Mouse (Mus musculus) spleen, adult 2 months (tissue): ENCODE measurements around the gene Idh2. TPM values are rescaled to one million over a fixed set of nuclear protein-coding genes. Genes with fewer than 3 reads are reported as not detected.

Experiments used
- DNase-seq, 2 experiments: peaks; one replicate each; pipeline versions ENCODE4 v3.0.0 to v3.0.0-alpha.2; 2012 to 2021; ENCODE audit warnings: low spot score in 2 of 2, low read depth in 1 of 2
- H3K27ac ChIP-seq: fragments of 200-500 bp; 2 replicates; pipeline ENCODE4 v1.5.1; 2012; ENCODE audit warnings: low read length, inconsistent platforms; ENCODE audit not compliant: insufficient read depth
- H3K27me3 ChIP-seq: fragments of 200-500 bp; 2 replicates; pipeline ENCODE4 v1.6.1; 2012; ENCODE audit warnings: mild to moderate bottlenecking, moderate library complexity, low read length, inconsistent platforms; ENCODE audit not compliant: control insufficient read depth, insufficient read depth
- H3K36me3 ChIP-seq: fragments of 200-500 bp; 2 replicates; pipeline ENCODE4 v1.6.1; 2012; ENCODE audit warnings: mild to moderate bottlenecking, low read length, inconsistent platforms; ENCODE audit not compliant: control insufficient read depth, insufficient read depth
- H3K4me1 ChIP-seq: fragments of 200-500 bp; 2 replicates; pipeline ENCODE4 v1.6.1; 2011; ENCODE audit warnings: inconsistent platforms; ENCODE audit not compliant: control insufficient read depth, insufficient read depth, insufficient read length
- H3K4me3 ChIP-seq: fragments of 200-500 bp; 2 replicates; pipeline ENCODE4 v1.5.1; 2011; ENCODE audit warnings: mild to moderate bottlenecking, inconsistent platforms; ENCODE audit not compliant: insufficient read depth, insufficient read length; ENCODE audit errors: extremely low read depth
- CTCF ChIP-seq: fragments of 200-500 bp; IDR thresholded peaks from 2 replicates; pipeline ENCODE4 v1.5.1; 2011; ENCODE audit warnings: mild to moderate bottlenecking, inconsistent platforms; ENCODE audit not compliant: insufficient read depth, insufficient read length, insufficient replicate concordance; ENCODE audit errors: extremely low read depth
- POLR2A ChIP-seq: fragments of 200-500 bp; IDR thresholded peaks from 2 replicates; pipeline ENCODE4 v1.6.1; 2011; ENCODE audit warnings: low read depth, low read length, inconsistent platforms
- WGBS: fragments of 180-500 bp; shearing (Covaris S2); methylation state at CpG from one replicate; pipeline ENCODE4 v1.1.7; 2018; 5-methylcytosine and 5-hydroxymethylcytosine counted together
- polyA plus RNA-seq: library from polyadenylated mRNA; depleted of rRNA; stranded (reverse); fragments of >200 nt; gene quantifications from 2 replicates; pipeline ENCODE4 v1.2.3, GENCODE M21; 2012

Gene Idh2
- polyA plus RNA-seq, 1 experiment: 52.6 TPM

- Histone ChIP-seq H3K4me1 (peaks cover 39% of the 10 kb centered on the region; the same call in 1 of the 2 replicates), H3K27me3 (no peaks in the 10 kb centered on the region), H3K4me3 (no peak overlapping the region), H3K36me3 (peaks cover 1% of the 10 kb centered on the region; the same call in 1 of the 2 replicates), H3K27ac (no peak overlapping the region)
- 71% methylated on average over 6 of the region's 7 CpGs for WGBS
- no peak for DNase-seq
- TF ChIP-seq CTCF (no peak), POLR2A (no peak)
Measured at GRCm38 (mm10) chr7:80068341-80068740, 46.9 kb downstream of the Idh2 start.

GRCm38 (mm10) chr7:80066675-80067455, 48.3 kb downstream of the Idh2 start:
- Histone ChIP-seq H3K27ac (no peak overlapping the region), H3K27me3 (no peaks in the 10 kb centered on the region), H3K36me3 (peaks cover 1% of the 10 kb centered on the region; the same call in 1 of the 2 replicates), H3K4me3 (no peak overlapping the region), H3K4me1 (peaks cover 43% of the 10 kb centered on the region; the same call in 1 of the 2 replicates)
- DNase-seq: no peak
- 78% methylated on average over 13 of the region's 13 CpGs for WGBS
- TF ChIP-seq POLR2A (no peak), CTCF (no peak)

GRCm38 (mm10) chr7:80065250-80065649, 49.9 kb downstream of the Idh2 start:
- Histone ChIP-seq H3K4me3 (no peak overlapping the region), H3K36me3 (no peaks in the 10 kb centered on the region), H3K27me3 (no peaks in the 10 kb centered on the region), H3K27ac (no peak overlapping the region), H3K4me1 (peaks cover 39% of the 10 kb centered on the region; the same call in 1 of the 2 replicates)
- DNase-seq: no peak
- TF ChIP-seq CTCF (no peak), POLR2A (no peak)
- WGBS: 83% methylated on average over 3 of the region's 3 CpGs

- WGBS: 35% methylated on average over 15 of the region's 15 CpGs
Measured at GRCm38 (mm10) chr7:80063902-80064736, 51.1 kb downstream of the Idh2 start.

GRCm38 (mm10) chr7:80063244-80063643, 51.9 kb downstream of the Idh2 start:
- 50% methylated on average over 5 of the region's 5 CpGs for WGBS
- Histone ChIP-seq H3K4me3 (no peak overlapping the region), H3K4me1 (peaks cover 31% of the 10 kb centered on the region; the same call in 1 of the 2 replicates), H3K36me3 (no peaks in the 10 kb centered on the region), H3K27me3 (no peaks in the 10 kb centered on the region), H3K27ac (peak overlapping the region; percentile 19)
- DNase-seq: no peak
- no peak for TF ChIP-seq CTCF
- no peak for TF ChIP-seq POLR2A

More at GRCm38 (mm10) chr7:80063902-80064736, 51.1 kb downstream of the Idh2 start:
- TF ChIP-seq POLR2A (no peak), CTCF (no peak)
- H3K36me3 ChIP-seq: no peaks in the 10 kb centered on the region
- H3K27me3 ChIP-seq: no peaks in the 10 kb centered on the region
- H3K4me3 ChIP-seq: no peak overlapping the region
- peaks cover 27% of the 10 kb centered on the region; the same call in 1 of the 2 replicates for H3K4me1 ChIP-seq
- H3K27ac ChIP-seq: peak overlapping the region; percentile 35
- peak in 1 of 2 experiments; percentile 30 for DNase-seq

DNA sequence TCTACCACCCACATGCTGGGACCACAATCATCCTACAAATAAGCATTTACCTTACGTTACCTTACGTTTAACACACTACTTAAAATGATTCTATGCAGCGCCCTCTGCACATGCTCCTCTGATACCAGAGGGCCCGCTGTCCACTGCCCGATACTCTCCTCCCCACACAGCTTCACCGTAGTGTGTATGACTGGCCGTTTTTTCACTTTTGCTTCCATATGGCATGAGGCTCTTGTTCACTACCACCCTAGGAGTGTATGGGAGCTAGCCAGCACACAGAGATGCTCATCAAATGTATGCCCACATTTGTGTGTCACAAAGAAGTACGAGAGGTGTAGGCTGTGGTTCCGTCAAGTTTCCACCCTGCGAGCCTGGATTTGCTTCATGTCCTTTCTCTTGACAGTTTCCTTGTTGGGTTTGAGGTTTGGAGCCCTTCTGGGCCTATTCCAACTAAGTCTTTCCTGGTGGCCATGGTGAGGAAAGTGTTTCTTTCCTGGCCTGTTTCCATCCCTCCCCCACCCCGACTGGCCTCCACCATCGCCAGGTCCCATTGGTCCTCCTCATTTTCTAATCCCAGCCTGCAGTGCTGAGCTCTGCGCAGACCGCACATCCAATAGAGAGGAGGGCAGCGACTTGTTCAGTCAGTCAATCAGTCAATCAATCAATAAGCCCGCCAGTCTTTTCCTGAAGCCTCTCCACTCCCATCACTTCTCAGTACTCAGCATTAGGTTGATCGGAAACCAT, 52.9 kb downstream of the Idh2 start:
- DNase-seq: no peak

More for the DNA sequence above, 52.9 kb downstream of the Idh2 start:
- Histone ChIP-seq H3K27ac (no peak overlapping the region), H3K4me3 (no peak overlapping the region), H3K4me1 (peaks cover 41% of the 10 kb centered on the region), H3K36me3 (no peaks in the 10 kb centered on the region), H3K27me3 (no peaks in the 10 kb centered on the region)
- WGBS: 91% methylated on average over 17 of the region's 17 CpGs
- TF ChIP-seq CTCF: no peak
- TF ChIP-seq POLR2A: no peak
